Mouse (Mus musculus) embryonic facial prominence, embryonic 13.5 days (tissue): ENCODE data around the gene Luc7l3. TPM values are rescaled to one million over a fixed set of nuclear protein-coding genes. Genes with fewer than 3 reads are reported as not detected.

Source experiments
- ATAC-seq: fragments of 200-750 bp; cut with Nextera tagmentation; 2 replicates; pipeline ENCODE4 v1.8.0; 2017; ENCODE audit warnings: low read depth; ENCODE audit not compliant: insufficient number of reproducible peaks, insufficient read depth, low FRiP score, low TSS enrichment
- H3K27ac ChIP-seq: fragments of 300-500 bp; sonication (generic); 2 replicates; pipeline ENCODE4 v1.5.1; 2015; ENCODE audit warnings: moderate library complexity, mild to moderate bottlenecking, inconsistent platforms
- H3K27me3 ChIP-seq: fragments of 300-500 bp; sonication (generic); 2 replicates; pipeline ENCODE4 v1.6.1; 2015; ENCODE audit warnings: mild to moderate bottlenecking, inconsistent platforms
- H3K36me3 ChIP-seq: fragments of 300-500 bp; sonication (generic); 2 replicates; pipeline ENCODE4 v1.6.1; 2015; ENCODE audit warnings: mild to moderate bottlenecking, inconsistent platforms
- H3K4me1 ChIP-seq: fragments of 300-500 bp; sonication (generic); 2 replicates; pipeline ENCODE4 v1.6.1; 2015; ENCODE audit warnings: inconsistent platforms
- H3K4me2 ChIP-seq: fragments of 300-500 bp; sonication (generic); 2 replicates; pipeline ENCODE4 v1.6.1; 2015; ENCODE audit warnings: moderate library complexity, mild to moderate bottlenecking, inconsistent platforms
- H3K4me3 ChIP-seq: fragments of 300-500 bp; sonication (generic); 2 replicates; pipeline ENCODE4 v1.5.1; 2015; ENCODE audit warnings: mild to moderate bottlenecking, inconsistent platforms
- H3K9ac ChIP-seq: fragments of 300-500 bp; sonication (generic); 2 replicates; pipeline ENCODE4 v1.6.1; 2015; ENCODE audit warnings: mild to moderate bottlenecking, inconsistent platforms
- H3K9me3 ChIP-seq: fragments of 300-500 bp; sonication (generic); 2 replicates; pipeline ENCODE4 v1.6.1; 2016; ENCODE audit warnings: inconsistent platforms
- WGBS: fragments of 180-500 bp; shearing (Covaris S2); methylation state at CpG from one replicate; pipeline ENCODE4 v1.1.7; 2015; ENCODE audit warnings: mixed read lengths; 5-methylcytosine and 5-hydroxymethylcytosine counted together
- polyA plus RNA-seq: library from polyadenylated mRNA; unstranded; fragments of >200 nt; fragmentation: Nextera tagmentation; extraction: Ambion mirVana; gene quantifications from 2 replicates; pipeline ENCODE4 v1.2.1, GENCODE M21; 2015

Luc7l3 gene
- polyA plus RNA-seq, 1 experiment from 2014 or later: 160 TPM

GRCm38 (mm10) chr11:94245955-94246788 is 75.6 kb downstream of the Luc7l3 start, which contains the start of gene Wfikkn2:
Wfikkn2 (minus strand) TSS chr11:94246005.
- H3K9me3 ChIP-seq: no peaks in the 10 kb centered on the region
- peak within 1 kb of the TSS; percentile 43 for H3K4me2 ChIP-seq
- H3K27ac ChIP-seq: peak within 1 kb of the TSS; percentile 95
- peak within 1 kb of the TSS; percentile 46; the same call in 1 of the 2 replicates for H3K9ac ChIP-seq
- peaks cover 65% of the 10 kb centered on the region for H3K4me1 ChIP-seq
- H3K27me3 ChIP-seq: no peaks in the 10 kb centered on the region
- peak; percentile 92 for ATAC-seq
- WGBS: 12% methylated on average over 17 of the region's 17 CpGs
- H3K4me3 ChIP-seq: peak within 1 kb of the TSS; percentile 1
- no peaks in the 10 kb centered on the region for H3K36me3 ChIP-seq

- Histone ChIP-seq H3K36me3 (no peaks in the 10 kb centered on the region), H3K27ac (peak overlapping the region; percentile 95), H3K4me3 (no peak overlapping the region), H3K4me1 (peaks cover 75% of the 10 kb centered on the region), H3K4me2 (peak overlapping the region; percentile 43), H3K9ac (0 out of 2 replicates have a peak overlapping the region, but pooled peaks have one; percentile 22), H3K9me3 (no peaks in the 10 kb centered on the region), H3K27me3 (no peaks in the 10 kb centered on the region)
- no peak for ATAC-seq
- WGBS: 18% methylated on average over 9 of the region's 9 CpGs
Measured at GRCm38 (mm10) chr11:94244385-94244784, 77.4 kb downstream of the Luc7l3 start.

GRCm38 (mm10) chr11:94243422-94244180 is 78.2 kb downstream of the Luc7l3 start:
- WGBS: 13% methylated on average over 15 of the region's 15 CpGs
- peaks cover 76% of the 10 kb centered on the region for H3K4me1 ChIP-seq
- no peaks in the 10 kb centered on the region for H3K36me3 ChIP-seq
- ATAC-seq: 0 out of 2 replicates have a peak, but pooled peaks have one; percentile 11
- no peaks in the 10 kb centered on the region for H3K27me3 ChIP-seq
- H3K4me3 ChIP-seq: peak overlapping the region; percentile 33
- H3K9ac ChIP-seq: peak overlapping the region; percentile 58
- no peaks in the 10 kb centered on the region for H3K9me3 ChIP-seq
- H3K27ac ChIP-seq: peak overlapping the region; percentile 95
- H3K4me2 ChIP-seq: peak overlapping the region; percentile 66

GRCm38 (mm10) chr11:94242760-94243421 is 78.9 kb downstream of the Luc7l3 start:
- WGBS: 2% methylated on average over 29 of the region's 29 CpGs
- H3K9ac ChIP-seq: peak overlapping the region; percentile 58
- H3K4me2 ChIP-seq: peak overlapping the region; percentile 66
- H3K36me3 ChIP-seq: no peaks in the 10 kb centered on the region; the same call in 1 of the 2 replicates
- H3K27ac ChIP-seq: peak overlapping the region; percentile 95
- H3K4me3 ChIP-seq: peak overlapping the region; percentile 33
- H3K4me1 ChIP-seq: peaks cover 76% of the 10 kb centered on the region
- no peaks in the 10 kb centered on the region for H3K9me3 ChIP-seq
- ATAC-seq: peak; percentile 65
- H3K27me3 ChIP-seq: no peaks in the 10 kb centered on the region

GRCm38 (mm10) chr11:94239706-94240105 is 82.1 kb downstream of the Luc7l3 start:
- H3K36me3 ChIP-seq: no peaks in the 10 kb centered on the region; the same call in 1 of the 2 replicates
- WGBS: 29% methylated on average over 9 of the region's 9 CpGs
- H3K9me3 ChIP-seq: no peaks in the 10 kb centered on the region
- H3K4me2 ChIP-seq: no peak overlapping the region
- H3K27ac ChIP-seq: no peak overlapping the region
- no peak overlapping the region for H3K4me3 ChIP-seq
- ATAC-seq: no peak
- H3K27me3 ChIP-seq: no peaks in the 10 kb centered on the region
- peak overlapping the region; percentile 16; the same call in 1 of the 2 replicates for H3K9ac ChIP-seq
- H3K4me1 ChIP-seq: peaks cover 55% of the 10 kb centered on the region

- Histone ChIP-seq H3K4me2 (no peak overlapping the region), H3K4me3 (no peak overlapping the region), H3K9me3 (no peaks in the 10 kb centered on the region), H3K9ac (no peak overlapping the region), H3K27me3 (no peaks in the 10 kb centered on the region), H3K4me1 (peaks cover 46% of the 10 kb centered on the region), H3K36me3 (no peaks in the 10 kb centered on the region; the same call in 1 of the 2 replicates), H3K27ac (no peak overlapping the region)
- WGBS: 94% methylated on average over 8 of the region's 8 CpGs
- no peak for ATAC-seq
Measured at GRCm38 (mm10) chr11:94238786-94239185, 83.0 kb downstream of the Luc7l3 start.

Other genes starting within 250 kb of the Luc7l3 start
- 25.9 and 26.7 TPM in 2 replicates for gene Tob1, start 110.5 kb downstream of the Luc7l3 start, polyA plus RNA-seq
- gene Wfikkn2, start 76.0 kb downstream of the Luc7l3 start, polyA plus RNA-seq: 9.3 and 9.8 TPM in 2 replicates
- gene Gm21885, start 40.1 kb downstream of the Luc7l3 start, polyA plus RNA-seq: 0.37 TPM in 1 of 2 replicates, not detected in the other
- 16.6 and 17.1 TPM in 2 replicates for gene Ankrd40, start 6.0 kb upstream of the Luc7l3 start, polyA plus RNA-seq
- 0.96 and 1.2 TPM in 2 replicates for gene Abcc3, start 71.0 kb upstream of the Luc7l3 start, polyA plus RNA-seq
- gene Cacna1g, start 152.2 kb upstream of the Luc7l3 start, polyA plus RNA-seq: 38.2 and 41.8 TPM in 2 replicates
- 0.25 and 0.99 TPM in 2 replicates for gene Spata20, start 164.2 kb upstream of the Luc7l3 start, polyA plus RNA-seq
- 4.2 and 4.9 TPM in 2 replicates for gene Epn3, start 178.0 kb upstream of the Luc7l3 start, polyA plus RNA-seq
- gene Mycbpap, start 199.8 kb upstream of the Luc7l3 start, polyA plus RNA-seq: 1.4 and 3.6 TPM in 2 replicates
- 4.0 and 4.6 TPM in 2 replicates for gene Rsad1, start 227.3 kb upstream of the Luc7l3 start, polyA plus RNA-seq
- 7.1 and 8.4 TPM in 2 replicates for gene Chad, start 243.1 kb upstream of the Luc7l3 start, polyA plus RNA-seq